Mouse (Mus musculus): ENCODE measurements around the gene Ppm1f.

DNA sequence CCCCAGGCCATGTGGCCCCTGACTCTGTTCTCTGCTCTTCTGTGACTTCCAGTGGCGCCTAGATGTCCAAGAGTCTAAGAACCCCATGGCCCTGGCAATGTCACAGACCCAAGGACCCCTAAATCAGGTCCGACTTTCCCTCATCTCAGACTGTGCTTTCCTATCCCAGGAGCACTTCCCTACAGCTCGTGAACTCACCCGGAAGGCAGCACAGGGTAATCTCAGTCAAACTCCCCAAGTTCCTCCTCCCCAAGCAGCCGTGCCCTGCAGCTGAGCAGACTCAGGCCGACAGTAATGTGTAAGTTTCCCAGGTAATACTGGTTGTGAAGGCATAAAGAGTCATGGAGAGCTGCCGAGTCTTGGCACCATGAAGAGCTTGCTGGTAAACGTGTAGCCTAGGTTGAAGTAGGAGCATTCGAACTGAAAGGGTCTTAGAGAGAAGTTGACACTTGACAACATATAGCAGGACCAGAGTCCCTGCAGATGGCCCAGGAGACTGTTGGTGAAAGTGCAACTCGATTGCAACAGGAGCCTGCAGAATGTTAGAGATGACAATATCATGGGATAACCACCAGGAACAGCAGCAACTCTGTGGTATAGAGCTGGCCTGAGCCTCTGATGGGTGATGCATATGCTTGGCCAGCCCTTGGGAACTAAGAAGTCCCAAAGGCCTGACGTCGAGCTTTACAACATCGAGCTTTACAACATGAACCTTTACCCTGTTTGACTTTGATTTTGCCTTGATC, 39.4 kb upstream of the Ppm1f start:
- TF ChIP-seq CTCF (IDR thresholded peaks at IDR 0.05) (no peak), EP300 (IDR thresholded peaks at IDR 0.05) (no peak)
